Comparison of ENCODE assay signal across 15 mouse cellular contexts in the genomic region with DNA sequence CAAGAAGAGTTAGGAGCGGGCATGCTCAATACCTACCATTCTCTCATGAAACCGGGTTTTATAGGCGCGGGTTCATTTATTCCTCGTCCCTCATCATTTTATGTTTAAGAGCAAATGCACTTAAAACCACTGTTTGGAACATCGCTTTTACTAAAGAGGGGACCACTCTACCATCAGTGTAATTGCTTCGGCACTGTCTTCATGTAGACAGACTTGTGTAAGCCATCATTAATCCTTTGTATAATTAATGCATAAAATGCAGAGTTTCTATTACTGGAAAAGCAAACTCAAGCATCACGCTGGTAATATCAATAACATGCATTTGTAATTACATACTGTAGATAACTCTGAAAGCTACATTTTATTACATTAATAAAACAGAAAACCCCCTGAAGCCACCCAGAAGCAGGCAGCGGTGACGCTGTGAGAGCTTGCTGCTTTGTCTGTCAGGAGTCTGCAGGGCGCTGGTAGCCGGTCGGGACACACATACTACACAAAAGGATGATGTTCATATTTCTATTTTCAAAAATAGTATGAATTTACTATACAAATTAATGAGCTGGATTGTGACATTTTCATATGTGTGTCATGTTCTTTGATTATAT.
"Had no signal": no experiment of that assay in that cellular context is flagged by ENCODE, and none has a peak within 500 bp of the region (broad histone marks: within the 10 kb centered on the region; RNA-seq: fewer than 3 reads in every experiment).

No protein-coding gene starts in this region.

- H3K27ac ChIP-seq: neural tube, embryonic 12.5 days; stomach, embryonic 15.5 days; stomach, postnatal 0 days had no signal

- H3K4me3 ChIP-seq: neural tube, embryonic 12.5 days; stomach, embryonic 15.5 days had no signal

- H3K36me3 ChIP-seq: neural tube, embryonic 12.5 days; stomach, embryonic 15.5 days had no signal

- H3K4me2 ChIP-seq: neural tube, embryonic 12.5 days; stomach, embryonic 15.5 days had no signal

- H3K4me1 ChIP-seq: stomach, embryonic 15.5 days had no signal

- DNase-seq: retina, postnatal 1 day; right cerebral cortex, adult 18-20 months; right cerebral cortex, postnatal 14 days; right cerebral cortex, postnatal 25 days; right cerebral cortex, postnatal 4 days; spleen, adult 18-20 months; thymus, adult 18-20 months; thymus, adult 2 months; thymus, postnatal 14 days; thymus, postnatal 25 days; thymus, postnatal 36 days; thymus, postnatal 4 days had no signal

- H3K27me3 ChIP-seq: neural tube, embryonic 12.5 days; stomach, embryonic 15.5 days had no signal

- H3K9me3 ChIP-seq: neural tube, embryonic 12.5 days; stomach, embryonic 15.5 days had no signal

- H3K9ac ChIP-seq: neural tube, embryonic 12.5 days; stomach, embryonic 15.5 days had no signal
